Mouse (Mus musculus): ENCODE measurements around the gene Irf2bp2. TPM values are rescaled to one million over a fixed set of nuclear protein-coding genes. Genes with fewer than 3 reads are reported as not detected.

The Irf2bp2 gene
- total RNA-seq (2015; ENCODE audit: low replicate concordance), result 19.8 and 24.7 TPM in 2 replicates
- total RNA-seq (2017; ENCODE audit: low replicate concordance), result 8.8 and 18.0 TPM in 2 replicates

GRCm38 (mm10) chr8:126593889-126594480, at the start of gene Irf2bp2:
Gene Irf2bp2, minus strand, starts transcription at chr8:126593986.
- peak; percentile 31 for ATAC-seq (replicated peaks; ENCODE audit: low FRiP score, poor library complexity, severe bottlenecking)

GRCm38 (mm10) chr8:126642665-126643064, 48.9 kb upstream of the Irf2bp2 start:
- no peak for ATAC-seq (replicated peaks; ENCODE audit: low FRiP score, poor library complexity, severe bottlenecking)

GRCm38 (mm10) chr8:126641568-126642295, 47.9 kb upstream of the Irf2bp2 start:
- ATAC-seq (replicated peaks; ENCODE audit: low FRiP score, poor library complexity, severe bottlenecking), result no peak

DNA sequence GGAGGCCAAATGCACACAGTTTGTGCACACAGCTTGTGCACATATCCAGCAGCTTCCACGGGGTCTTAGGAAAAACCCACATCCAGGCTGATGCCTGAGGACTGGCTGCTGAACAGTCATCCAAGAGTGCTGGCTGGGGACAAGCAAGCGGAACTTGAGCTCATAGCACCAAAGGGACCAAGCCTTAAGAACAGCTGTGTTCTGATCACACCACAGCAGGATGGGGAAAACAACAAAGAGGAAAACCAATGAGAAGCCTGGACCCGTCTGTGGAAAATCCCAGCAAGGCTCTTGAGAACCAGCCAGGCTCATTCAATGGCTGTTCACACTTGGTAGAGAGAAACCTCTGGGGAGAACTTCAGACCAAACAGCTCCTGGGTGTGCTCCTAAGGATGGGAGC, 45.4 kb upstream of the Irf2bp2 start:
- ATAC-seq (replicated peaks; ENCODE audit: low FRiP score, poor library complexity, severe bottlenecking), result no peak

DNA sequence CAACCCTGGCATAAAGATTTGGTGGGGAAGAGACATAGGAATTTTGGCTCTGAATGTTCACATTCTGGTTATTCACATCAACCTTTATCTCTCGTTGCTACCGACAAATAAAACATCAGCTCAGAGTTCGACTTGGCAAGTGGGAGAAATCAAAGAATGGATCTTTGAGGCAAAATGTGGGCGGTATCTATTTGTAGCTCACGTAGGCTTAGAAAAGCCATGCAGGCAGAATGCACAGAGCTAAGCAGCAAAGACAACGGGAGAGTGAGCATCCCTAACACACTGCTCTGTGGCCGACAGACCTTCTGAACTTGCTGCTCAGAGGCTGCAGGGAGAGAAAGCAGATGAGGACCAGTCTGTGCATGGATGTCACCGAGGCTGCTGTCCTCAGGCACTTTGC, 44.2 kb upstream of the Irf2bp2 start:
- ATAC-seq (replicated peaks; ENCODE audit: low FRiP score, poor library complexity, severe bottlenecking), result no peak

- no peak for ATAC-seq (replicated peaks; ENCODE audit: low FRiP score, poor library complexity, severe bottlenecking)
These were observed 40.8 kb upstream of the Irf2bp2 start for GRCm38 (mm10) chr8:126634541-126635048.

- no peak for ATAC-seq (replicated peaks; ENCODE audit: low FRiP score, poor library complexity, severe bottlenecking)
These were observed 34.8 kb upstream of the Irf2bp2 start for GRCm38 (mm10) chr8:126628616-126629015.

DNA sequence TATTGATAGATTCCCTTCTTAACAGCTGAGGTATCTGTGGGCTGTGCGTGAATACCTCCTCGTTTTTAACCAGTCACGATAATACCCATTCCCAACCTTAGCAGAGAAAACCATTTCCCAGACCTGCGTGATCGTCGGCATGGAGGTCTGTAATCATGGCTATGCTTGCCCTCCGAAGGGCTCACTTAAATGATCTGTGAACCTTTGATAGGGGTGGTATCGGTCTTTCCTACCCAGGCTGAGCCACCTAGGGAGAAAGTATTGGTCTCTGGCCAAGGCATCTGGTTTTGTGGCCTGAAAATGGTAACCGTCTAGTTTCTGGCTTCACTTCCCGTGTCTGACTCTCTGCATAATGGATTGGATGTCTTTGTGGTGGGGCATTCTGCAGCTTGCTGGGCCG, 32.6 kb upstream of the Irf2bp2 start:
- peak; percentile 38; the same call in 1 of the 2 replicates for ATAC-seq (replicated peaks; ENCODE audit: low FRiP score, poor library complexity, severe bottlenecking)

DNA sequence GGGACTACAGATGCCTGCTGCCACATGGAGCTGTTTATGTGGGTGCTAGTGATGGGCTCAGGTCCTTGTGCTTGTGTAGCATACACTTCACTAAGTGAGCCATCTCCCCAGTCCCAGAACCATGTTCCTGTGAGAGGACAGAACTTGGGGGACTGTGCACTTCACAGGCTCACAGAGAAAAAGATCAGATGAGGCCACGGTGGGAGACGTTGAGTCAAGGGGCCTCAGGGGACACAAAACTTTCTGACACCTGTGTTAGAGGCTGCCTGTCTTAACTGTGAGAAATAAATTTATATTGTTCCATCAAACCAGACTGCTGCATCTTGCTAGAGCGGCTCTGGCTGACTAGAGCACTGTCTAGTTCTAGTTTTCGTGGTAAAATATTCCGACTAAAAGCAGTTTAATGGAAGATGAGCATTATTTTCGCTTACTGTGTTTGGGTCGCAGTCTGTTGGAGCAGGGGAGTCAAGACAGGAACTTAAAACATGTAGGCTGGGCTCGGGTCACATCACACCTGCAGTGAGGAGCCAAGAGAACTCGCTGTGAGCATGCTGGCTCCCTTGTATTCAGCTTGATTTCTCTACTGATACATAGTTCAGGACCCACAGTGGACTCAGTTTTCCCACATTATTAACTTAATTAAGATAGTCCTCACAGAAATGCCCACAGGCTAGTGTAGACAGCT, 28.5 kb upstream of the Irf2bp2 start:
- no peak for ATAC-seq (replicated peaks; ENCODE audit: low FRiP score, poor library complexity, severe bottlenecking)

- no peak for ATAC-seq (replicated peaks; ENCODE audit: low FRiP score, poor library complexity, severe bottlenecking)
These were observed 26.9 kb upstream of the Irf2bp2 start for GRCm38 (mm10) chr8:126620721-126621120.

- no peak for ATAC-seq (replicated peaks; ENCODE audit: low FRiP score, poor library complexity, severe bottlenecking)
These were observed 25.7 kb upstream of the Irf2bp2 start for GRCm38 (mm10) chr8:126619487-126619886.

DNA sequence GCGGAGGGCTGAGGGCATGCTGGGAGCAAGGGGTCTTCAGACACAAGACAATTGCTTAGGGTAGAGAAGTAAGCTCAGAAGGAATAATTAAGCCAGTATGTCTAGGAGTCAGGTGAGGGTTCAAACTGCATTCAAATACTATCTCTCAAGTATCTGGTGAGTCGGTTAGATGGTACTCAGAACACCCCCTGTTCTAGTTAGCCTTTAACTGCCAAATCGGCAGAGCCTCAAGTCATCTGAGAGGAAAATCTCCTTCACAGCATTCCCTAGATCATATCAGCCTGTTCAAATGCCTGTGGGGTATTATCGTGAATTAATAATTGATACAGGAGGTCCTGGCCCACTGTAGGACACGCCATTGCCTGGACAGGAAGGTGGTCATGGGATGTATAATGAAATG, 23.9 kb upstream of the Irf2bp2 start:
- ATAC-seq (replicated peaks; ENCODE audit: low FRiP score, poor library complexity, severe bottlenecking), result no peak

- no peak for ATAC-seq (replicated peaks; ENCODE audit: low FRiP score, poor library complexity, severe bottlenecking)
These were observed 22.9 kb upstream of the Irf2bp2 start for GRCm38 (mm10) chr8:126616736-126617135.

DNA sequence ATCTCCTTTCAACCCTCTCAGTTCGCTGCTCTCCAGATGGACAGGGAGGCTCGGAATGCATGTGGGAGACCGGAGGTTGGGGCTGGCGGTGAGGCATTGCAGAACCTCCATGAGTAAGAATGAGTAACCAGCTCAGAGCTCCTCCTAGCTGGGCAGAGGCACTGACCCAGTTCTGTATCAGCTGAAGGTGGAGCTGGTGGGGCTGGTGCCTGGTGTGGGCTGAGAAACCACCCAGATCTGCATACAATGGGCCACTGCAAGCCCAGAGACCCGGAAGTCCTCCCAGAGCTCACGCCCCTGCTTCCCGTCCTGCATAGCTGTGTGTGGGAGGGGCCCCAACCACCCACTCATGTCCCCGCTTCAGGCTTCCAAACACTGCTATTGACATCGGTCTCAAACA, 22.0 kb upstream of the Irf2bp2 start:
- ATAC-seq (replicated peaks; ENCODE audit: low FRiP score, poor library complexity, severe bottlenecking), result no peak

GRCm38 (mm10) chr8:126614740-126615132, 20.9 kb upstream of the Irf2bp2 start:
- ATAC-seq (replicated peaks; ENCODE audit: low FRiP score, poor library complexity, severe bottlenecking), result no peak

- ATAC-seq (replicated peaks; ENCODE audit: low FRiP score, poor library complexity, severe bottlenecking), result no peak; the same call in 1 of the 2 replicates
These were observed 20.4 kb upstream of the Irf2bp2 start for GRCm38 (mm10) chr8:126614062-126614739.

DNA sequence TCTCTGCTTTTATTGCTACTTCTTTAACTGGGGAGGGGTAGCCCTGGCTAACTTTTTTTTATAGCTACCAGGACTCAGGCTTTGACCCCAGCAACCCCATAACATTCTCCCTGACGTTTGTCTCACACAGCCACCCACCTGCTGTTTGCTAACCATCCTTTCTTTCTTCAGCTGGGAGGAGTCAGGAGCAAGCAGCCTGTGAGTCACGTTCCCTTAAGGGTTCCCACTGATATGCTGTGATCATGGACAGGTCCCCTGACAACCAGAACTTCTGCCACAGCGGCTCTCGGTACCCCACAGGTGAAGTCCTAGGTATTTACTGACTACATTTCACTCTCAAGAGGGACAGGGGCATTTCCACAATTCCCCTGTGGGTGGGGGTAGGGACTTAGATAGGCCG, 19.4 kb upstream of the Irf2bp2 start:
- ATAC-seq (replicated peaks; ENCODE audit: low FRiP score, poor library complexity, severe bottlenecking), result no peak

DNA sequence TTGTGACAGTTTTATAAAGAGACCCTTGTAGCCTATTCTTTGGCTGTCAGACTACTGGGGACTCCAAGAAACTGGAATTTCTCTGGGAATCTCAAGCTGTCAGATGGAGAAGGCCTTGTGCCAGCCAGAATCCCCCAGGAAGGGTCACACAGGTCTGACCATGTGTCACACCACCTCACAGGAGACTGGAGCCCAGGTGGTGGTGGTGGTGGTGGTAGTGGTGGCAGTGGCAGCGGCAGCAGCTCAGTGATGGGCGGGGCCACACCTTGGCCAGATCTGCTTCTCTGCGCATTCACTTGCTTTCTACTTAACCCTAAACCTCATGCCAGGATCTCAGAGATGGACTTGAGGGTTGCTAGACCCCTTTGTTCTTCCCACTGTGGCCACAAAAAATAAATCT, 19.0 kb upstream of the Irf2bp2 start:
- no peak for ATAC-seq (replicated peaks; ENCODE audit: low FRiP score, poor library complexity, severe bottlenecking)

- ATAC-seq (replicated peaks; ENCODE audit: low FRiP score, poor library complexity, severe bottlenecking), result no peak
These were observed 16.9 kb upstream of the Irf2bp2 start for GRCm38 (mm10) chr8:126610713-126611112.

DNA sequence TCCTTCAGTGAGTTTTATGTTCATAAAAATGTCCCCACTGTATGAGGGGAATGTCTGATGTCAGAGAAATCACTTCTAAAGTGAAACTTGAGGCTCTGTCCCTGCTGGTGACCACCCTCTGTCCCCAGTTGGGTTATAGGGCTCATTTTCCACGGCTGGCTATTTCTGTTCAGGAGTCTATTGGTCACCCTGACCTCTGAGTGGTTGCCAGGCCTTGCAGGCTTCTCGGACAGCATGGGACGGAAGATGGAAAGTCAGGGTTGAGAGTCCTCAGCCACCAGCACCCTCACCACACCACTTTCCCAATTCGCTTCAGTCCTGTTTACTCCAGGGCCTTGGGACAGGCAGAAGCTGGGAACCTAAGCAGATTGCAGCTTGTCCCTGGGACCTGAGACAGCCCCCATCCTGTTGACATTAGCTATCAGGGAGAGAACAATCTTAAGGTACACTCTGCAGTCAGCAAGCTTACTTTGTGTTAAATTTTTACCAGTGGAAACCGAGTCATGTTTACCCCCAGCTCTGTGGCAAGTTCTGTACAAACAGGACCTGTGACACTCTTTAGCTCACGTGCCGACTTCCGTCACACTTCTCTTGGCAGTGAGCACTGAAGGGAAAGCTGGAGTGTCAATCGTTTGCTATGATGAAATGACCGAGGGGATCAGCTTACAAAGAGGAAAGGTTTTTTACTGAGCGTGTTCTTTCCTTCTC, 15.9 kb upstream of the Irf2bp2 start:
- no peak for ATAC-seq (replicated peaks; ENCODE audit: low FRiP score, poor library complexity, severe bottlenecking)

All from erythroid progenitor cell, adult 5-6 weeks (primary cell).